Mouse (Mus musculus) MEL (cell line): Measurements from ENCODE around the gene 4930503B20Rik.

Experiments
- MYC ChIP-seq: IDR thresholded peaks from 2 replicates; pipeline ENCODE4 v1.6.1; 2011; ENCODE audit warnings: low read depth, mild to moderate bottlenecking, low read length, improper control_type of control experiment, moderate library complexity
- POLR2A ChIP-seq, 2 experiments: IDR thresholded peaks; 2 replicates each; pipeline ENCODE4 v1.6.1; 2011 to 2012; ENCODE audit warnings: low read length in 2 of 2, mild to moderate bottlenecking in 2 of 2, control low read depth in 1 of 2, improper control_type of control experiment in 1 of 2, low read depth in 1 of 2, moderate library complexity in 1 of 2; ENCODE audit not compliant: control insufficient read depth in 1 of 2, insufficient read depth in 1 of 2, poor library complexity in 1 of 2
- USF1 ChIP-seq: IDR thresholded peaks from 2 replicates; pipeline ENCODE4 v1.6.1; 2014; ENCODE audit warnings: low read depth, mild to moderate bottlenecking, inconsistent platforms, low read length, improper control_type of control experiment, moderate library complexity

GRCm38 (mm10) chr3:146679646-146680045 lies 28.5 kb upstream of the 4930503B20Rik start:
- TF ChIP-seq USF1 (no peak), POLR2A (IDR thresholded peaks at IDR 0.05; ENCODE audit: control insufficient read depth in 1 of 2, insufficient read depth in 1 of 2, low read depth in 1 of 2, low read length in 2 of 2, poor library complexity in 1 of 2) (no peak), MYC (no peak)
